17 mouse cellular contexts compared by ENCODE assay signal in genomic region chr5:136479801-136480200, GRCm38 (mm10).
DNase-seq lines count a peak whose midpoint lies in the region; ATAC-seq and TF ChIP-seq lines count a peak whose summit lies in the region.
"Had no signal": no experiment of that assay in that cellular context is flagged by ENCODE, and none has a peak within 500 bp of the region (broad histone marks: within the 10 kb centered on the region; RNA-seq: fewer than 3 reads in every experiment).

No protein-coding gene starts in this region.

- H3K27ac ChIP-seq in heart, embryonic 16.5 days (ENCODE audit: low read length), result peak overlapping the region; percentile 76
- peak overlapping the region; percentile 5; the same call in 1 of the 2 replicates for H3K27ac ChIP-seq in olfactory bulb, adult 2 months (ENCODE audit: insufficient read depth, low read depth, low read length)
- H3K27ac ChIP-seq: forebrain, embryonic 13.5 days; lung, embryonic 15.5 days; midbrain, embryonic 12.5 days had no signal

- 40% methylated on average over 4 of the region's 4 CpGs for WGBS in heart, embryonic 16.5 days
- WGBS in olfactory bulb, adult 2 months, result 68% methylated on average over 4 of the region's 4 CpGs

- TF ChIP-seq POLR2A in olfactory bulb, adult 2 months (IDR thresholded peaks at IDR 0.05; ENCODE audit: insufficient read depth, low read depth, low read length), result no peak

- H3K4me3 ChIP-seq in heart, embryonic 16.5 days (ENCODE audit: low read length), result no peak overlapping the region
- H3K4me3 ChIP-seq in megakaryocyte, embryonic 14.5 days (replicated peaks), result peak overlapping the region; percentile 15
- H3K4me3 ChIP-seq in olfactory bulb, adult 2 months (ENCODE audit: insufficient read depth, low read depth, low read length), result no peak overlapping the region
- H3K4me3 ChIP-seq: forebrain, embryonic 13.5 days; lung, embryonic 15.5 days; midbrain, embryonic 12.5 days had no signal

- no peaks in the 10 kb centered on the region for H3K9me3 ChIP-seq in heart, embryonic 16.5 days (replicated peaks; ENCODE audit: control insufficient read depth, low read length)
- no peaks in the 10 kb centered on the region for H3K9me3 ChIP-seq in megakaryocyte, embryonic 14.5 days
- H3K9me3 ChIP-seq: forebrain, embryonic 13.5 days; lung, embryonic 15.5 days; midbrain, embryonic 12.5 days had no signal

- DNase-seq in adrenal gland, adult 2 months, result peak; percentile 20
- no peak for DNase-seq in adrenal gland, postnatal 4 days (ENCODE audit: low spot score in 2 of 2)
- DNase-seq in heart, adult 8-10 months (ENCODE audit: low spot score), result no peak
- DNase-seq in right cerebral cortex, postnatal 25 days, result no peak
- DNase-seq: cerebellum, adult 2 months; embryo, embryonic 11 days; left cerebral cortex, postnatal 4 days; right cerebral cortex, postnatal 4 days; thymus, adult 18-20 months had no signal

- ATAC-seq in heart, embryonic 16.5 days (replicated peaks; ENCODE audit: extremely low read depth, insufficient read depth, low FRiP score), result no peak
- ATAC-seq in megakaryocyte, adult 5-6 weeks (ENCODE audit: poor library complexity, severe bottlenecking), result no peak
- ATAC-seq: forebrain, embryonic 13.5 days had no signal

- no peak for TF ChIP-seq CTCF in olfactory bulb, adult 2 months (IDR thresholded peaks at IDR 0.05; ENCODE audit: insufficient read depth, low read depth, low read length)

- H3K4me1 ChIP-seq in heart, embryonic 16.5 days (ENCODE audit: control insufficient read depth, insufficient read depth, low read length), result peaks cover 60% of the 10 kb centered on the region
- peaks cover 88% of the 10 kb centered on the region for H3K4me1 ChIP-seq in megakaryocyte, embryonic 14.5 days
- H3K4me1 ChIP-seq in olfactory bulb, adult 2 months (ENCODE audit: control insufficient read depth, insufficient read depth, low read length), result peaks cover 9% of the 10 kb centered on the region
- H3K4me1 ChIP-seq: forebrain, embryonic 13.5 days; midbrain, embryonic 12.5 days had no signal

- H3K27me3 ChIP-seq in heart, embryonic 16.5 days (ENCODE audit: control insufficient read depth, insufficient read depth, low read length), result no peaks in the 10 kb centered on the region
- H3K27me3 ChIP-seq in megakaryocyte, embryonic 14.5 days (replicated peaks), result no peaks in the 10 kb centered on the region
- H3K27me3 ChIP-seq: forebrain, embryonic 13.5 days; lung, embryonic 15.5 days; midbrain, embryonic 12.5 days had no signal

- 0 out of 2 replicates have a peak overlapping the region, but pooled peaks have one; percentile 39 for H3K9ac ChIP-seq in heart, embryonic 16.5 days (ENCODE audit: low read length)
- H3K9ac ChIP-seq: forebrain, embryonic 13.5 days; lung, embryonic 15.5 days; midbrain, embryonic 12.5 days had no signal

- H3K4me2 ChIP-seq in heart, embryonic 16.5 days (ENCODE audit: low read depth, low read length), result no peak overlapping the region
- H3K4me2 ChIP-seq: forebrain, embryonic 13.5 days; liver, embryonic 11.5 days; lung, embryonic 15.5 days; midbrain, embryonic 12.5 days had no signal

- H3K36me3 ChIP-seq in heart, embryonic 16.5 days (ENCODE audit: control insufficient read depth, insufficient read depth), result 0 out of 2 replicates have a peak, but pooled peaks cover 4% of the 10 kb centered on the region
- H3K36me3 ChIP-seq in megakaryocyte, embryonic 14.5 days (replicated peaks; ENCODE audit: low read length), result peaks cover 69% of the 10 kb centered on the region
